Mouse (Mus musculus) midbrain, embryonic 10.5 days (tissue): ENCODE data around the gene Neurod4. TPM values are rescaled to one million over a fixed set of nuclear protein-coding genes. Genes with fewer than 3 reads are reported as not detected.

Experiments
- DNase-seq: peaks from one replicate; pipeline ENCODE4 v3.0.0-alpha.2; 2017; ENCODE audit warnings: low spot score
- H3K27ac ChIP-seq: fragments of 300-500 bp; sonication (generic); replicated peaks from 2 replicates; pipeline ENCODE4 v1.5.1; 2016; ENCODE audit warnings: mild to moderate bottlenecking
- H3K27me3 ChIP-seq: fragments of 300-500 bp; sonication (generic); 2 replicates; pipeline ENCODE4 v1.6.1; 2016; ENCODE audit warnings: low read depth, mild to moderate bottlenecking; ENCODE audit not compliant: poor library complexity, severe bottlenecking
- H3K36me3 ChIP-seq: fragments of 300-500 bp; sonication (generic); 2 replicates; pipeline ENCODE4 v1.6.1; 2016; ENCODE audit warnings: mild to moderate bottlenecking, moderate library complexity
- H3K4me1 ChIP-seq: fragments of 300-500 bp; sonication (generic); 2 replicates; pipeline ENCODE4 v1.6.1; 2016
- H3K4me3 ChIP-seq: fragments of 300-500 bp; sonication (generic); 2 replicates; pipeline ENCODE4 v1.5.1; 2016; ENCODE audit warnings: mild to moderate bottlenecking, moderate library complexity
- H3K9me3 ChIP-seq: fragments of 300-500 bp; sonication (generic); replicated peaks from 2 replicates; pipeline ENCODE4 v1.6.1; 2016; ENCODE audit warnings: mild to moderate bottlenecking
- WGBS: fragments of 180-500 bp; shearing (Covaris S2); methylation state at CpG from one replicate; pipeline ENCODE4 v1.1.7; 2016; 5-methylcytosine and 5-hydroxymethylcytosine counted together
- polyA plus RNA-seq: library from polyadenylated mRNA; unstranded; fragments of >200 nt; fragmentation: Nextera tagmentation; extraction: Ambion mirVana; gene quantifications from 2 replicates; pipeline ENCODE4 v1.2.1, GENCODE M21; 2016

Neurod4 gene
- polyA plus RNA-seq, 1 experiment from 2014 or later, result 13.4 TPM

DNA sequence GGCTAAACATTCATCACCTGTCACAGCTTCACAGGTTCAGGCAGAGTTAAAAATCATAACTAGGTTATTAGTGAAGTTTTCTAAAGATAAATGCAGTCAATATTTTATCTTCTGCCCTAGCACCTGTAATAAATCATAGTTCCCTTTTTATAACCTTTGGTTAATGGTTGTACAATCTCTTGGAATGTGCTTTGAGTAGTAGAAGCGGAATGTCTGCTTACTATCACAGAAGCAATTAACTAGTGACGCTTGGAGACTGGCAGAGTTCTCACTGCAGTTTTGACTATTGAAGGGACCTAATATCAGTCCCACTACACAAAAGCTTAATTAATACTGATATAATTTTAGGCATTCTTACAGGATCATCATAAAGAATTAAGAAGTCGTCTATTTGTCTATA lies 55.0 kb downstream of the Neurod4 start:
- H3K4me3 ChIP-seq, result no peak overlapping the region
- H3K4me1 ChIP-seq, result no peaks in the 10 kb centered on the region
- no peaks in the 10 kb centered on the region for H3K27me3 ChIP-seq
- no peaks in the 10 kb centered on the region for H3K36me3 ChIP-seq
- DNase-seq, result no peak
- H3K9me3 ChIP-seq, result no peaks in the 10 kb centered on the region
- no peak overlapping the region for H3K27ac ChIP-seq
- WGBS, result 86% methylated on average over 3 of the region's 3 CpGs

Other genes with a start within 250 kb of the Neurod4 start
- gene Olfr821, start 249.9 kb downstream of the Neurod4 start, polyA plus RNA-seq, result not detected in 2 replicates
- gene Olfr822, start 209.0 kb downstream of the Neurod4 start, polyA plus RNA-seq, result not detected in 2 replicates
- gene Olfr823, start 164.9 kb downstream of the Neurod4 start, polyA plus RNA-seq, result not detected in 2 replicates
- not detected in 2 replicates for gene Olfr824, start 150.2 kb downstream of the Neurod4 start, polyA plus RNA-seq
- not detected in 2 replicates for gene Olfr825, start 113.5 kb downstream of the Neurod4 start, polyA plus RNA-seq
- not detected in 2 replicates for gene Olfr826, start 96.1 kb downstream of the Neurod4 start, polyA plus RNA-seq
- not detected in 2 replicates for gene Olfr827, start 65.8 kb downstream of the Neurod4 start, polyA plus RNA-seq
- gene Tespa1, start 42.6 kb upstream of the Neurod4 start, polyA plus RNA-seq, result not detected in 2 replicates
- not detected in 2 replicates for gene Vmn2r84, start 114.1 kb upstream of the Neurod4 start, polyA plus RNA-seq
- not detected in 2 replicates for gene Vmn2r85, start 149.5 kb upstream of the Neurod4 start, polyA plus RNA-seq
- not detected in 2 replicates for gene Vmn2r86, start 175.8 kb upstream of the Neurod4 start, polyA plus RNA-seq
- 0.05 TPM in 1 of 2 replicates, not detected in the other for gene Vmn2r87, start 217.2 kb upstream of the Neurod4 start, polyA plus RNA-seq